Mouse (Mus musculus): ENCODE measurements around the gene Pitpnb. TPM values are rescaled to one million over a fixed set of nuclear protein-coding genes. Genes with fewer than 3 reads are reported as not detected.

The Pitpnb gene
- polyA plus RNA-seq, 1 experiment from 2014 or later: 93.9 TPM

GRCm38 (mm10) chr5:111301736-111302135, 28.8 kb upstream of the Pitpnb start:
- H3K9me3 ChIP-seq (ENCODE audit: control insufficient read depth, low read length): no peaks in the 10 kb centered on the region
- 81% methylated on average over 7 of the region's 7 CpGs for WGBS
- H3K27me3 ChIP-seq (replicated peaks; ENCODE audit: control insufficient read depth, insufficient read depth, low read length): no peaks in the 10 kb centered on the region
- H3K27ac ChIP-seq (ENCODE audit: low read depth, low read length): no peak overlapping the region
- no peak overlapping the region for H3K4me3 ChIP-seq (ENCODE audit: low read length)
- no peaks in the 10 kb centered on the region for H3K36me3 ChIP-seq (ENCODE audit: control insufficient read depth, insufficient read depth, low read length)
- no peaks in the 10 kb centered on the region for H3K4me1 ChIP-seq (ENCODE audit: control insufficient read depth, insufficient read depth, low read depth, low read length)
- H3K4me2 ChIP-seq (ENCODE audit: low read length): no peak overlapping the region
- ATAC-seq: no peak
- H3K9ac ChIP-seq (ENCODE audit: low read depth, low read length): no peak overlapping the region

DNA sequence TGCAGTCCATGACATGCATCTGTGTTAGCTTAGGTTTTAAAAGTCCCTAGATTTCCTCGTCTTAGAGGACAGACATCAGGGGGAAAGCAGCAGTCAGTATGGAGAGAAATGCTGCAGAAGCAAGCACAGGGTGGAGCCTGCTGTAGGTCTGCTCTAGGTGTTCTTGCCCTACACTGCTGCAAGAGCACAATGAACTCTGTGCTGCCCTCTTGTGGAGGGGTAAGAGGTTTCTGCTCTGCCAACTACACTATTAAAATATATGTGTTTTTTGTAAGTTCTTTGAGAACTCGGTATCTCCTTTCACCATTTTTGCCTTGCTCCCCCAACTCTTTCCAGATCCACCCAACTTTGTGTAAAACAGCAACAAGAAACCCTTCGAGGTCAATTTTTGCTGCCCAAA, 25.8 kb upstream of the Pitpnb start:
- no peaks in the 10 kb centered on the region for H3K36me3 ChIP-seq (ENCODE audit: control insufficient read depth, insufficient read depth, low read length)
- 88% methylated on average over 3 of the region's 3 CpGs for WGBS
- no peak overlapping the region for H3K27ac ChIP-seq (ENCODE audit: low read depth, low read length)
- H3K4me3 ChIP-seq (ENCODE audit: low read length): no peak overlapping the region
- H3K9ac ChIP-seq (ENCODE audit: low read depth, low read length): no peak overlapping the region
- no peak for ATAC-seq
- no peaks in the 10 kb centered on the region for H3K27me3 ChIP-seq (replicated peaks; ENCODE audit: control insufficient read depth, insufficient read depth, low read length)
- H3K9me3 ChIP-seq (ENCODE audit: control insufficient read depth, low read length): no peaks in the 10 kb centered on the region
- H3K4me2 ChIP-seq (ENCODE audit: low read length): no peak overlapping the region
- H3K4me1 ChIP-seq (ENCODE audit: control insufficient read depth, insufficient read depth, low read depth, low read length): no peaks in the 10 kb centered on the region

GRCm38 (mm10) chr5:111310185-111310584, 20.4 kb upstream of the Pitpnb start:
- no peak overlapping the region for H3K4me3 ChIP-seq (ENCODE audit: low read length)
- no peaks in the 10 kb centered on the region for H3K27me3 ChIP-seq (replicated peaks; ENCODE audit: control insufficient read depth, insufficient read depth, low read length)
- H3K4me1 ChIP-seq (ENCODE audit: control insufficient read depth, insufficient read depth, low read depth, low read length): no peaks in the 10 kb centered on the region
- no peaks in the 10 kb centered on the region for H3K9me3 ChIP-seq (ENCODE audit: control insufficient read depth, low read length)
- ATAC-seq: no peak
- H3K36me3 ChIP-seq (ENCODE audit: control insufficient read depth, insufficient read depth, low read length): no peaks in the 10 kb centered on the region
- WGBS: 72% methylated on average over 6 of the region's 6 CpGs
- no peak overlapping the region for H3K4me2 ChIP-seq (ENCODE audit: low read length)
- no peak overlapping the region for H3K27ac ChIP-seq (ENCODE audit: low read depth, low read length)
- no peak overlapping the region for H3K9ac ChIP-seq (ENCODE audit: low read depth, low read length)

DNA sequence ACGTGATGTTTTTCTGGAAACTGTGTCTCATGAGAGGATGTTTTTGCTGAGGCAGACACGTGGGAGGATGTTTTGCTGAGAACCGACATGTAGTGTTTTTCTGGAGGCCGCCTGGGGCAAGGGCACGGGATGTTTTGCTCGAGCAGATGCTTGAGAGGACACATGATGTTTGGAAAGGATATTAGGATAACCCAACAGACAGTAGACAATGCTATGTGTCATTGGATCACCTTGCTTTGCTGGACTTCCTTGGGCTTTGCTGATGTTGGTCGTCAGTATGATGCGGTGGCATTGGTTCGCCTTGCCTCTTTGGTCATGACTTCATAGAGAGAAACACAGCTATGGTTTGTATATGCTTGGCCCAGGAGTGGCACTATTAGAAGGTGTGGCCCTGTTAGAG, 16.7 kb upstream of the Pitpnb start:
- Histone ChIP-seq H3K27me3 (replicated peaks; ENCODE audit: control insufficient read depth, insufficient read depth, low read length) (no peaks in the 10 kb centered on the region), H3K36me3 (ENCODE audit: control insufficient read depth, insufficient read depth, low read length) (no peaks in the 10 kb centered on the region), H3K4me3 (ENCODE audit: low read length) (no peak overlapping the region), H3K27ac (ENCODE audit: low read depth, low read length) (no peak overlapping the region), H3K4me2 (ENCODE audit: low read length) (no peak overlapping the region), H3K9me3 (ENCODE audit: control insufficient read depth, low read length) (no peaks in the 10 kb centered on the region), H3K4me1 (ENCODE audit: control insufficient read depth, insufficient read depth, low read depth, low read length) (no peaks in the 10 kb centered on the region), H3K9ac (ENCODE audit: low read depth, low read length) (no peak overlapping the region)
- 88% methylated on average over 9 of the region's 9 CpGs for WGBS
- ATAC-seq: no peak

DNA sequence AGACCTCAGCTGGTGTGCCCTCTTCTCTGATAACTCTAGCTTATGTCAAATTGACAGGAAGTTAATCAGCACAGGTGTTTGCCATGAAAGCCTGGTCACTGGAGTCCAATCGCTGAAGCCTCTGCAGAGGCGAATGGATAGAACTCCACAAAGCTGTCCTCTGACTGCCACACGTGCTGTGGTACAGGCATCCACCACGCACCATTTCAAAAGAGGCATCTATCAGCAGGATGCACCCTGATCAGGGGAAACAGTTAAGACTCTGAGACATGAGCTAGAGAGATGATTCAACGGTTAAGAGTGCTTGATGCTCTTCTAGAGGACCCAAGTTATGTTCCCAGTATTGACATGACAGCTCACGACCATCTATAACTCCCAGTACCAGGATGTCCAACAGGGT, 15.5 kb upstream of the Pitpnb start:
- ATAC-seq: no peak
- Histone ChIP-seq H3K27ac (ENCODE audit: low read depth, low read length) (no peak overlapping the region), H3K36me3 (ENCODE audit: control insufficient read depth, insufficient read depth, low read length) (no peaks in the 10 kb centered on the region), H3K4me2 (ENCODE audit: low read length) (no peak overlapping the region), H3K4me3 (ENCODE audit: low read length) (no peak overlapping the region), H3K9me3 (ENCODE audit: control insufficient read depth, low read length) (no peaks in the 10 kb centered on the region), H3K9ac (ENCODE audit: low read depth, low read length) (no peak overlapping the region), H3K27me3 (replicated peaks; ENCODE audit: control insufficient read depth, insufficient read depth, low read length) (no peaks in the 10 kb centered on the region), H3K4me1 (ENCODE audit: control insufficient read depth, insufficient read depth, low read depth, low read length) (no peaks in the 10 kb centered on the region)
- 90% methylated on average over 6 of the region's 6 CpGs for WGBS

- H3K4me3 ChIP-seq (ENCODE audit: low read length): no peak overlapping the region
- 76% methylated on average over 3 of the region's 3 CpGs for WGBS
- no peak overlapping the region for H3K9ac ChIP-seq (ENCODE audit: low read depth, low read length)
- H3K4me1 ChIP-seq (ENCODE audit: control insufficient read depth, insufficient read depth, low read depth, low read length): no peaks in the 10 kb centered on the region
- no peak for ATAC-seq
- H3K4me2 ChIP-seq (ENCODE audit: low read length): no peak overlapping the region
- H3K27me3 ChIP-seq (replicated peaks; ENCODE audit: control insufficient read depth, insufficient read depth, low read length): no peaks in the 10 kb centered on the region
- H3K9me3 ChIP-seq (ENCODE audit: control insufficient read depth, low read length): no peaks in the 10 kb centered on the region
- H3K27ac ChIP-seq (ENCODE audit: low read depth, low read length): no peak overlapping the region
- H3K36me3 ChIP-seq (ENCODE audit: control insufficient read depth, insufficient read depth, low read length): no peaks in the 10 kb centered on the region
Observed at GRCm38 (mm10) chr5:111317526-111317925, 13.0 kb upstream of the Pitpnb start.

DNA sequence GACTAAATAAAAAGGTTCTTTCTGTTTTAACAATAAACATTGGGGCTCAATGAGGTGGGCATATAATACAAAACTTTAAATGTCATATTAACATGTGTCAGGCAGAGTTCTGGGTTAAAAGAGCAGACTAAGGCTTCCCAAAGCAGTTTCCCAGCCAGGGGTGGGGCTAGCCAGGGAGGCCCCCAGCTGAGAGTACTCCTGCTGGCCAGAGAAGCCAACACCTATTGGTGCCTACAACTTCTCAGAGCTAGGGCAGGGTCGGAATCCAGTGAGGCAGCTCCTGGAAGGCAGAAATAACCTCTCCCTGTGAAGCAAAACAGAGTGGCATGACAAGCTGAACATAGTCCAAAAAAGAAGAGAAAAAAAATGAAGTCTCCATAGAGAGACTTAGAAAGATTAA, 11.6 kb upstream of the Pitpnb start:
- Histone ChIP-seq H3K9me3 (ENCODE audit: control insufficient read depth, low read length) (no peaks in the 10 kb centered on the region), H3K4me3 (ENCODE audit: low read length) (no peak overlapping the region), H3K27me3 (replicated peaks; ENCODE audit: control insufficient read depth, insufficient read depth, low read length) (no peaks in the 10 kb centered on the region), H3K36me3 (ENCODE audit: control insufficient read depth, insufficient read depth, low read length) (no peaks in the 10 kb centered on the region), H3K9ac (ENCODE audit: low read depth, low read length) (no peak overlapping the region), H3K4me1 (ENCODE audit: control insufficient read depth, insufficient read depth, low read depth, low read length) (no peaks in the 10 kb centered on the region), H3K27ac (ENCODE audit: low read depth, low read length) (no peak overlapping the region), H3K4me2 (ENCODE audit: low read length) (no peak overlapping the region)
- no peak for ATAC-seq
- 54% methylated on average over 1 of the region's 1 CpGs for WGBS

GRCm38 (mm10) chr5:111325813-111326212, 4.8 kb upstream of the Pitpnb start:
- Histone ChIP-seq H3K36me3 (ENCODE audit: control insufficient read depth, insufficient read depth, low read length) (no peaks in the 10 kb centered on the region), H3K4me1 (ENCODE audit: control insufficient read depth, insufficient read depth, low read depth, low read length) (0 out of 2 replicates have a peak, but pooled peaks cover 3% of the 10 kb centered on the region), H3K27me3 (replicated peaks; ENCODE audit: control insufficient read depth, insufficient read depth, low read length) (no peaks in the 10 kb centered on the region), H3K9ac (ENCODE audit: low read depth, low read length) (no peak overlapping the region), H3K4me3 (ENCODE audit: low read length) (no peak overlapping the region), H3K27ac (ENCODE audit: low read depth, low read length) (no peak overlapping the region), H3K4me2 (ENCODE audit: low read length) (no peak overlapping the region), H3K9me3 (ENCODE audit: control insufficient read depth, low read length) (0 out of 2 replicates have a peak, but pooled peaks cover 2% of the 10 kb centered on the region)
- 11% methylated on average over 1 of the region's 1 CpGs for WGBS
- ATAC-seq: no peak

- H3K9me3 ChIP-seq (ENCODE audit: control insufficient read depth, low read length): 0 out of 2 replicates have a peak, but pooled peaks cover 2% of the 10 kb centered on the region
- no peak overlapping the region for H3K4me3 ChIP-seq (ENCODE audit: low read length)
- no peaks in the 10 kb centered on the region for H3K27me3 ChIP-seq (replicated peaks; ENCODE audit: control insufficient read depth, insufficient read depth, low read length)
- H3K9ac ChIP-seq (ENCODE audit: low read depth, low read length): no peak overlapping the region
- ATAC-seq: no peak
- peaks cover 11% of the 10 kb centered on the region for H3K4me1 ChIP-seq (ENCODE audit: control insufficient read depth, insufficient read depth, low read depth, low read length)
- 85% methylated on average over 7 of the region's 7 CpGs for WGBS
- H3K27ac ChIP-seq (ENCODE audit: low read depth, low read length): no peak overlapping the region
- H3K36me3 ChIP-seq (ENCODE audit: control insufficient read depth, insufficient read depth, low read length): no peaks in the 10 kb centered on the region
- H3K4me2 ChIP-seq (ENCODE audit: low read length): no peak overlapping the region
Observed at GRCm38 (mm10) chr5:111327420-111327819, 3.1 kb upstream of the Pitpnb start.
